Mouse (Mus musculus): ENCODE data around the gene Tcf20. TPM values are rescaled to one million over a fixed set of nuclear protein-coding genes. Genes with fewer than 3 reads are reported as not detected.

Gene Tcf20
- polyA plus RNA-seq, 1 experiment from 2014 or later: 7.2 TPM

GRCm38 (mm10) chr15:83010990-83011664, 23.5 kb upstream of the Tcf20 start:
- no peak overlapping the region for H3K4me2 ChIP-seq
- no peak overlapping the region for H3K9ac ChIP-seq
- 19% methylated on average over 15 of the region's 15 CpGs for WGBS
- H3K27ac ChIP-seq: no peak overlapping the region
- ATAC-seq (ENCODE audit: borderline replicate concordance, extremely low read depth, low FRiP score, low TSS enrichment): peak; percentile 41; the same call in 1 of the 2 replicates
- peaks cover 16% of the 10 kb centered on the region; the same call in 1 of the 2 replicates for H3K27me3 ChIP-seq
- peaks cover 36% of the 10 kb centered on the region for H3K4me1 ChIP-seq
- H3K9me3 ChIP-seq: no peaks in the 10 kb centered on the region
- no peaks in the 10 kb centered on the region for H3K36me3 ChIP-seq
- no peak overlapping the region for H3K4me3 ChIP-seq

GRCm38 (mm10) chr15:83010423-83010822, 22.8 kb upstream of the Tcf20 start:
- WGBS: 19% methylated on average over 8 of the region's 8 CpGs
- Histone ChIP-seq H3K27me3 (peaks cover 16% of the 10 kb centered on the region; the same call in 1 of the 2 replicates), H3K4me1 (peaks cover 36% of the 10 kb centered on the region), H3K36me3 (no peaks in the 10 kb centered on the region), H3K4me2 (no peak overlapping the region), H3K9me3 (no peaks in the 10 kb centered on the region), H3K4me3 (no peak overlapping the region), H3K27ac (no peak overlapping the region), H3K9ac (no peak overlapping the region)
- no peak for ATAC-seq (ENCODE audit: borderline replicate concordance, extremely low read depth, low FRiP score, low TSS enrichment)

- 82% methylated on average over 6 of the region's 6 CpGs for WGBS
- H3K4me1 ChIP-seq: peaks cover 36% of the 10 kb centered on the region
- no peak for ATAC-seq (ENCODE audit: borderline replicate concordance, extremely low read depth, low FRiP score, low TSS enrichment)
- no peaks in the 10 kb centered on the region for H3K36me3 ChIP-seq
- H3K9me3 ChIP-seq: no peaks in the 10 kb centered on the region
- H3K4me2 ChIP-seq: no peak overlapping the region
- no peak overlapping the region for H3K4me3 ChIP-seq
- peaks cover 12% of the 10 kb centered on the region; the same call in 1 of the 2 replicates for H3K27me3 ChIP-seq
- no peak overlapping the region for H3K27ac ChIP-seq
- no peak overlapping the region for H3K9ac ChIP-seq
Measured at GRCm38 (mm10) chr15:83009532-83009931, 21.9 kb upstream of the Tcf20 start.

- Histone ChIP-seq H3K9ac (no peak overlapping the region), H3K4me1 (peaks cover 36% of the 10 kb centered on the region)
- 63% methylated on average over 13 of the region's 13 CpGs for WGBS
Measured at GRCm38 (mm10) chr15:83008761-83009423, 21.2 kb upstream of the Tcf20 start.

GRCm38 (mm10) chr15:83007346-83007920, 19.8 kb upstream of the Tcf20 start:
- Histone ChIP-seq H3K9me3 (no peaks in the 10 kb centered on the region), H3K4me2 (peak overlapping the region; percentile 11; the same call in 1 of the 2 replicates), H3K27ac (no peak overlapping the region), H3K4me3 (no peak overlapping the region), H3K4me1 (peaks cover 36% of the 10 kb centered on the region), H3K9ac (no peak overlapping the region), H3K36me3 (no peaks in the 10 kb centered on the region), H3K27me3 (peaks cover 11% of the 10 kb centered on the region; the same call in 1 of the 2 replicates)
- ATAC-seq (ENCODE audit: borderline replicate concordance, extremely low read depth, low FRiP score, low TSS enrichment): no peak
- 27% methylated on average over 15 of the region's 15 CpGs for WGBS

More at GRCm38 (mm10) chr15:83008761-83009423, 21.2 kb upstream of the Tcf20 start:
- H3K36me3 ChIP-seq: no peaks in the 10 kb centered on the region
- H3K27me3 ChIP-seq: peaks cover 12% of the 10 kb centered on the region; the same call in 1 of the 2 replicates
- no peak overlapping the region for H3K4me3 ChIP-seq
- H3K27ac ChIP-seq: no peak overlapping the region
- no peak overlapping the region for H3K4me2 ChIP-seq
- no peak for ATAC-seq (ENCODE audit: borderline replicate concordance, extremely low read depth, low FRiP score, low TSS enrichment)
- H3K9me3 ChIP-seq: no peaks in the 10 kb centered on the region

GRCm38 (mm10) chr15:83002665-83003548, 15.2 kb upstream of the Tcf20 start:
- 45% methylated on average over 12 of the region's 12 CpGs for WGBS
- H3K4me2 ChIP-seq: no peak overlapping the region
- no peaks in the 10 kb centered on the region for H3K36me3 ChIP-seq
- peaks cover 11% of the 10 kb centered on the region for H3K4me1 ChIP-seq
- H3K27ac ChIP-seq: no peak overlapping the region
- H3K27me3 ChIP-seq: peaks cover 7% of the 10 kb centered on the region; the same call in 1 of the 2 replicates
- no peak overlapping the region for H3K4me3 ChIP-seq
- H3K9ac ChIP-seq: no peak overlapping the region
- no peak for ATAC-seq (ENCODE audit: borderline replicate concordance, extremely low read depth, low FRiP score, low TSS enrichment)
- H3K9me3 ChIP-seq: no peaks in the 10 kb centered on the region

GRCm38 (mm10) chr15:82998811-82999221, 11.1 kb upstream of the Tcf20 start:
- Histone ChIP-seq H3K4me2 (no peak overlapping the region), H3K36me3 (no peaks in the 10 kb centered on the region), H3K27ac (no peak overlapping the region), H3K9ac (no peak overlapping the region), H3K27me3 (peaks cover 7% of the 10 kb centered on the region; the same call in 1 of the 2 replicates), H3K4me3 (no peak overlapping the region), H3K4me1 (peaks cover 6% of the 10 kb centered on the region; the same call in 1 of the 2 replicates), H3K9me3 (no peaks in the 10 kb centered on the region)
- WGBS: 83% methylated on average over 6 of the region's 6 CpGs
- ATAC-seq (ENCODE audit: borderline replicate concordance, extremely low read depth, low FRiP score, low TSS enrichment): no peak

- Histone ChIP-seq H3K9ac (no peak overlapping the region), H3K27ac (no peak overlapping the region), H3K4me2 (no peak overlapping the region), H3K36me3 (no peaks in the 10 kb centered on the region), H3K27me3 (0 out of 2 replicates have a peak, but pooled peaks cover 3% of the 10 kb centered on the region), H3K4me3 (no peak overlapping the region), H3K9me3 (no peaks in the 10 kb centered on the region), H3K4me1 (peaks cover 6% of the 10 kb centered on the region; the same call in 1 of the 2 replicates)
- no peak for ATAC-seq (ENCODE audit: borderline replicate concordance, extremely low read depth, low FRiP score, low TSS enrichment)
Measured at GRCm38 (mm10) chr15:82996431-82996830, 8.8 kb upstream of the Tcf20 start.

- Histone ChIP-seq H3K9me3 (no peaks in the 10 kb centered on the region), H3K27me3 (peaks cover 4% of the 10 kb centered on the region; the same call in 1 of the 2 replicates), H3K4me3 (no peak overlapping the region), H3K36me3 (no peaks in the 10 kb centered on the region), H3K4me2 (no peak overlapping the region), H3K4me1 (peaks cover 6% of the 10 kb centered on the region; the same call in 1 of the 2 replicates), H3K9ac (no peak overlapping the region), H3K27ac (no peak overlapping the region)
- 51% methylated on average over 7 of the region's 7 CpGs for WGBS
- ATAC-seq (ENCODE audit: borderline replicate concordance, extremely low read depth, low FRiP score, low TSS enrichment): no peak
Measured at GRCm38 (mm10) chr15:82995239-82995638, 7.6 kb upstream of the Tcf20 start.

- Histone ChIP-seq H3K4me3 (no peak overlapping the region), H3K36me3 (no peaks in the 10 kb centered on the region), H3K4me1 (peaks cover 10% of the 10 kb centered on the region), H3K9ac (no peak overlapping the region), H3K27me3 (peaks cover 19% of the 10 kb centered on the region), H3K4me2 (no peak overlapping the region), H3K27ac (no peak overlapping the region), H3K9me3 (no peaks in the 10 kb centered on the region)
- WGBS: 60% methylated on average over 9 of the region's 9 CpGs
- ATAC-seq (ENCODE audit: borderline replicate concordance, extremely low read depth, low FRiP score, low TSS enrichment): no peak
Measured at GRCm38 (mm10) chr15:82992911-82993310, 5.2 kb upstream of the Tcf20 start.

- 80% methylated on average over 13 of the region's 13 CpGs for WGBS
- Histone ChIP-seq H3K27ac (no peak overlapping the region), H3K9ac (no peak overlapping the region), H3K4me2 (no peak overlapping the region), H3K36me3 (no peaks in the 10 kb centered on the region), H3K9me3 (no peaks in the 10 kb centered on the region), H3K4me1 (peaks cover 13% of the 10 kb centered on the region), H3K27me3 (peaks cover 23% of the 10 kb centered on the region), H3K4me3 (no peak overlapping the region)
- no peak for ATAC-seq (ENCODE audit: borderline replicate concordance, extremely low read depth, low FRiP score, low TSS enrichment)
Measured at GRCm38 (mm10) chr15:82992079-82992783, 4.6 kb upstream of the Tcf20 start.
